Mouse (Mus musculus) heart, adult 2 months (tissue): ENCODE measurements around the gene Mymk. TPM values are rescaled to one million over a fixed set of nuclear protein-coding genes. Genes with fewer than 3 reads are reported as not detected.

Experiments
- DNase-seq, 2 experiments: peaks; one replicate each; pipeline ENCODE4 v3.0.0; 2021
- H3K27ac ChIP-seq: fragments of 200-600 bp; 2 replicates; pipeline ENCODE4 v1.8.1; 2022
- H3K27me3 ChIP-seq: fragments of 200-500 bp; 2 replicates; pipeline ENCODE4 v1.6.1; 2012; ENCODE audit warnings: mild to moderate bottlenecking, low read length, inconsistent platforms, mixed read lengths; ENCODE audit not compliant: control insufficient read depth, insufficient read depth
- H3K36me3 ChIP-seq: fragments of 200-500 bp; 2 replicates; pipeline ENCODE4 v1.6.1; 2012; ENCODE audit warnings: low read length, inconsistent platforms; ENCODE audit not compliant: control insufficient read depth, insufficient read depth
- H3K4me1 ChIP-seq: fragments of 200-500 bp; 2 replicates; pipeline ENCODE4 v1.6.1; 2011; ENCODE audit warnings: low read length; ENCODE audit not compliant: control insufficient read depth, insufficient read depth
- H3K4me3 ChIP-seq: fragments of 200-600 bp; 2 replicates; pipeline ENCODE4 v1.8.1; 2022
- H3K79me2 ChIP-seq: fragments of 200-500 bp; replicated peaks from 2 replicates; pipeline ENCODE4 v1.6.1; 2012; ENCODE audit warnings: mild to moderate bottlenecking, inconsistent platforms, low read length, moderate library complexity, mixed read lengths; ENCODE audit not compliant: control insufficient read depth, insufficient read depth
- H3K9ac ChIP-seq: fragments of 200-500 bp; 2 replicates; pipeline ENCODE4 v1.6.1; 2012; ENCODE audit warnings: low read depth, mild to moderate bottlenecking, control low read depth, inconsistent platforms, low read length, mixed read lengths
- CTCF ChIP-seq: fragments of 200-600 bp; IDR thresholded peaks from 2 replicates; pipeline ENCODE4 v1.8.1; 2022; ENCODE audit warnings: antibody characterized with exemption, mild to moderate bottlenecking, moderate library complexity
- EP300 ChIP-seq: fragments of 200-500 bp; IDR thresholded peaks from 2 replicates; pipeline ENCODE4 v1.6.1; 2011; ENCODE audit warnings: low read depth, low read length, control low read depth; ENCODE audit not compliant: insufficient read depth
- POLR2A ChIP-seq: fragments of 200-500 bp; IDR thresholded peaks from 2 replicates; pipeline ENCODE4 v1.6.1; 2011; ENCODE audit warnings: mild to moderate bottlenecking, low read depth, low read length, control low read depth; ENCODE audit not compliant: insufficient read depth
- WGBS: fragments of 180-500 bp; shearing (Covaris S2); methylation state at CpG from one replicate; pipeline ENCODE4 v1.1.7; 2018; 5-methylcytosine and 5-hydroxymethylcytosine counted together
- intact Hi-C: fragments of 180-260 bp; cut with DNase I; formaldehyde crosslinking; loops from one replicate; pipeline ENCODE4 v1.15.1; 2025
- long read RNA-seq: library from polyadenylated mRNA; stranded (forward); transcript quantifications from one replicate; pipeline ENCODE4 v2.0.0, GENCODE M21; 2021
- polyA plus RNA-seq: library from polyadenylated mRNA; depleted of rRNA; stranded (reverse); fragments of >200 nt; gene quantifications from 2 replicates; pipeline ENCODE4 v1.2.3, GENCODE M21; 2012; rRNA removed
- total RNA-seq, 2 experiments: library from RNA; stranded (reverse); gene quantifications; 2 replicates each; pipeline ENCODE4 v1.2.3; 2021

Gene Mymk
- total RNA-seq: not detected
- 0.10 TPM in 1 of 2 replicates, not detected in the other for polyA plus RNA-seq
- long read RNA-seq: 0 reads

GRCm38 (mm10) chr2:27071978-27072377 lies at the start of gene Mymk:
Mymk (minus strand) TSS chr2:27072179.
- Histone ChIP-seq H3K27ac (no peak within 1 kb of the TSS), H3K9ac (no peak within 1 kb of the TSS), H3K4me3 (no peak within 1 kb of the TSS), H3K79me2 (no peaks in the 10 kb centered on the region), H3K36me3 (no peaks in the 10 kb centered on the region), H3K27me3 (no peaks in the 10 kb centered on the region), H3K4me1 (peaks cover 13% of the 10 kb centered on the region)
- 85% methylated on average over 2 of the region's 2 CpGs for WGBS
- intact Hi-C loops: no loop called here
- DNase-seq: no peak
- TF ChIP-seq CTCF (no peak), POLR2A (no peak), EP300 (no peak)

GRCm38 (mm10) chr2:27120241-27120641 lies 48.3 kb upstream of the Mymk start:
- intact Hi-C loops: no loop called here
- H3K36me3 ChIP-seq: no peaks in the 10 kb centered on the region
- H3K79me2 ChIP-seq: no peaks in the 10 kb centered on the region
- H3K4me1 ChIP-seq: peaks cover 7% of the 10 kb centered on the region
- TF ChIP-seq CTCF (no peak), POLR2A (no peak), EP300 (peak; percentile 79; the same call in 1 of the 2 replicates)
- DNase-seq: peak; percentile 79 to 88
- H3K9ac ChIP-seq: no peak overlapping the region
- no peaks in the 10 kb centered on the region for H3K27me3 ChIP-seq
- no peak overlapping the region for H3K4me3 ChIP-seq
- WGBS: 29% methylated on average over 8 of the region's 8 CpGs
- H3K27ac ChIP-seq: peak overlapping the region; percentile 22; the same call in 1 of the 2 replicates

GRCm38 (mm10) chr2:27119766-27120165 lies 47.8 kb upstream of the Mymk start:
- DNase-seq: peak in 1 of 2 experiments; percentile 11

GRCm38 (mm10) chr2:27118452-27118851 lies 46.5 kb upstream of the Mymk start:
- Histone ChIP-seq H3K27ac (no peak overlapping the region), H3K79me2 (no peaks in the 10 kb centered on the region), H3K4me3 (no peak overlapping the region), H3K27me3 (no peaks in the 10 kb centered on the region), H3K36me3 (no peaks in the 10 kb centered on the region), H3K4me1 (peaks cover 7% of the 10 kb centered on the region), H3K9ac (no peak overlapping the region)
- TF ChIP-seq CTCF (no peak), EP300 (no peak)
- intact Hi-C loops: loop anchor here (2.0 kb wide), 1 partner anchor 40 kb away; the partner anchor contains the start of gene Adamtsl2
- no peak for DNase-seq
- 55% methylated on average over 4 of the region's 4 CpGs for WGBS

More at GRCm38 (mm10) chr2:27119766-27120165, 47.8 kb upstream of the Mymk start:
- H3K79me2 ChIP-seq: no peaks in the 10 kb centered on the region
- no peaks in the 10 kb centered on the region for H3K27me3 ChIP-seq
- peaks cover 7% of the 10 kb centered on the region for H3K4me1 ChIP-seq
- H3K27ac ChIP-seq: peak overlapping the region; percentile 22; the same call in 1 of the 2 replicates
- TF ChIP-seq CTCF (no peak), POLR2A (no peak), EP300 (no peak)
- H3K4me3 ChIP-seq: no peak overlapping the region
- H3K36me3 ChIP-seq: no peaks in the 10 kb centered on the region
- H3K9ac ChIP-seq: no peak overlapping the region
- intact Hi-C loops: loop anchor here (2.0 kb wide), 1 partner anchor 41 kb away; the partner anchor contains the start of gene Adamtsl2
- WGBS: 69% methylated on average over 2 of the region's 2 CpGs

GRCm38 (mm10) chr2:27114169-27114568 lies 42.2 kb upstream of the Mymk start:
- 87% methylated on average over 10 of the region's 10 CpGs for WGBS
- no peak overlapping the region for H3K9ac ChIP-seq

GRCm38 (mm10) chr2:27112585-27112984 lies 40.6 kb upstream of the Mymk start:
- no peaks in the 10 kb centered on the region for H3K4me1 ChIP-seq
- TF ChIP-seq CTCF (no peak), EP300 (no peak), POLR2A (no peak)
- H3K27ac ChIP-seq: no peak overlapping the region
- no peaks in the 10 kb centered on the region for H3K27me3 ChIP-seq
- no peak overlapping the region for H3K4me3 ChIP-seq
- no peaks in the 10 kb centered on the region for H3K79me2 ChIP-seq
- intact Hi-C loops: no loop called here
- WGBS: 84% methylated on average over 20 of the region's 20 CpGs
- no peaks in the 10 kb centered on the region for H3K36me3 ChIP-seq
- DNase-seq: no peak
- no peak overlapping the region for H3K9ac ChIP-seq

More at GRCm38 (mm10) chr2:27114169-27114568, 42.2 kb upstream of the Mymk start:
- Histone ChIP-seq H3K27ac (no peak overlapping the region), H3K27me3 (no peaks in the 10 kb centered on the region), H3K4me1 (no peaks in the 10 kb centered on the region), H3K4me3 (no peak overlapping the region), H3K36me3 (no peaks in the 10 kb centered on the region), H3K79me2 (no peaks in the 10 kb centered on the region)
- DNase-seq: no peak
- intact Hi-C loops: no loop called here
- no peak for TF ChIP-seq EP300
- TF ChIP-seq POLR2A: no peak
- no peak for TF ChIP-seq CTCF
